Mouse (Mus musculus) brain, embryonic 14.5 days (tissue): Measurements from ENCODE around the gene Rpl3l. TPM values are rescaled to one million over a fixed set of nuclear protein-coding genes. Genes with fewer than 3 reads are reported as not detected.

Experiments
- DNase-seq: peaks from one replicate; pipeline ENCODE4 v3.0.0-alpha.2; 2011; ENCODE audit warnings: low read depth
- CTCF ChIP-seq: fragments of 200-500 bp; IDR thresholded peaks from 2 replicates; pipeline ENCODE4 v1.5.1; 2012; ENCODE audit warnings: inconsistent platforms, mild to moderate bottlenecking, moderate library complexity, borderline replicate concordance; ENCODE audit not compliant: insufficient read depth, insufficient read length; ENCODE audit errors: extremely low read depth
- POLR2A ChIP-seq: fragments of 200-500 bp; IDR thresholded peaks from 2 replicates; pipeline ENCODE4 v1.6.1; 2012; ENCODE audit warnings: mild to moderate bottlenecking, inconsistent platforms, borderline replicate concordance; ENCODE audit not compliant: poor library complexity, insufficient read depth, insufficient read length, severe bottlenecking; ENCODE audit errors: extremely low read depth
- polyA plus RNA-seq: library from polyadenylated mRNA; depleted of rRNA; stranded (reverse); fragments of >200 nt; gene quantifications from 2 replicates; pipeline ENCODE4 v1.2.3, GENCODE M21; 2012

The Rpl3l gene
- polyA plus RNA-seq, 1 experiment = 0.08 TPM

GRCm38 (mm10) chr17:24736330-24737051, 8.9 kb downstream of the Rpl3l start, which contains the start of gene Msrb1:
Gene Msrb1, plus strand, starts transcription at chr17:24736642.
- DNase-seq = peak; percentile 98
- no peak for TF ChIP-seq CTCF
- TF ChIP-seq POLR2A = peak; percentile 25; the same call in 1 of the 2 replicates

GRCm38 (mm10) chr17:24737135-24737810, 9.7 kb downstream of the Rpl3l start:
- no peak for TF ChIP-seq CTCF
- no peak for TF ChIP-seq POLR2A
- DNase-seq = no peak

DNA sequence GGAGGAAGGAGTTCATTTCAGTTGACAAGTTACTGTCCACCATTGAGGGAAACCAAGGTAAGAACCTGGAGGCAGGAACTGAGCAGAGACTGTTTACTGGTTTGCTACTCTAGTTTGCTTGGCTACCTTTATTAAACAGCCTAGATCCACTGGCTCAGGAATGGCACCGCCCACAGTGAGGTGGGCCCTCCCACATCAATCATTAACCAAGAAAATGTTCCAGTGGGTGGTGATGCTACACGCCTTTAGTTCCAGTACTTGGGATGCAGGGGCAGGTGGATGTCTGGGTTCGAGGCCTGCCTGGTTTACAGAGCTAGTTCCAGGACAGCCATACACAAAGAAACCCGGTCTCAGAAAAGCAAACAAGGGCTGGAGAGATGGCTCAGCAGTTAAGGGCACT, 10.6 kb downstream of the Rpl3l start:
- DNase-seq = no peak
- TF ChIP-seq CTCF (no peak), POLR2A (no peak)

GRCm38 (mm10) chr17:24739926-24740325, 12.3 kb downstream of the Rpl3l start:
- TF ChIP-seq CTCF = no peak
- no peak for TF ChIP-seq POLR2A
- DNase-seq = no peak

DNA sequence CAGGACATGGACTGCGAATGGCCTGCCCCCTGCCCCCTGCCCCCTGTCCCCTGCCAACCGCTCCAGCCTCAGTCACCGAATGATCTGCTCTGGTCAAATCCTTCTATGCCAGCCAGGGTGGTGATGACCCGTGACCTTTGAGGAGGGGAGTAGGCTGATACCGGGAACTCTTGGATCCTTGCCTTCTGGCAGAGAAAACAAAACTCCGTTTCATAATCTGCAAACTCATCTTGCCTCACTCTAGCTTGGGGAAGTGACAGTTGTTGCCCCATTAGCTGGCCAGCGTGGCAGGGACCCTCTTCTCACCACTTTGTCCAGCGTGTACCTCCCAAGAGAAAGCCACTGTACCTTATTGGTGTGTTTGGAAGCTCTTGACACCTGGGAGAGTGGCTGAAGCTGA, 14.7 kb downstream of the Rpl3l start:
- no peak for TF ChIP-seq CTCF
- TF ChIP-seq POLR2A = no peak
- no peak for DNase-seq

DNA sequence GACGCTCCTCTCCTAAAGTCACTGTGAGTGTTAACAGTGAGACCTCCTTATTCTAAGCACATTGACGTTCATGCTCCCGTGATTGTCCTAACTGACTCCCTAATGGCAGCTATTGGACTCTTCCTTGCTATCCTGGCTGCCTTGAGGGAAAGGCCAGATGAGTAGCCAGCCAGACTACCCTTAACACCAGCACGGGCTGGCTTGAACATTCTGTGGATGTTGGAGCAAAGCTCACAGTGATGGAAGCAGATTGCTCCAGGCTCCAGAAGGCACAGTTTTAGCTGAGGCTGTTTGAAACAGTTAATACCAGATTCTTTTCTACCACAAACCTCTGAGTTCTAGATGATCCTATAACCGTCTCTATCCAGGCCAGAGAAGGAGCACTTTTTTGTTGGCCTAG, 16.3 kb downstream of the Rpl3l start:
- no peak for DNase-seq
- no peak for TF ChIP-seq CTCF
- no peak for TF ChIP-seq POLR2A

GRCm38 (mm10) chr17:24744381-24744780, 16.8 kb downstream of the Rpl3l start:
- TF ChIP-seq CTCF (no peak), POLR2A (no peak)
- DNase-seq = no peak

DNA sequence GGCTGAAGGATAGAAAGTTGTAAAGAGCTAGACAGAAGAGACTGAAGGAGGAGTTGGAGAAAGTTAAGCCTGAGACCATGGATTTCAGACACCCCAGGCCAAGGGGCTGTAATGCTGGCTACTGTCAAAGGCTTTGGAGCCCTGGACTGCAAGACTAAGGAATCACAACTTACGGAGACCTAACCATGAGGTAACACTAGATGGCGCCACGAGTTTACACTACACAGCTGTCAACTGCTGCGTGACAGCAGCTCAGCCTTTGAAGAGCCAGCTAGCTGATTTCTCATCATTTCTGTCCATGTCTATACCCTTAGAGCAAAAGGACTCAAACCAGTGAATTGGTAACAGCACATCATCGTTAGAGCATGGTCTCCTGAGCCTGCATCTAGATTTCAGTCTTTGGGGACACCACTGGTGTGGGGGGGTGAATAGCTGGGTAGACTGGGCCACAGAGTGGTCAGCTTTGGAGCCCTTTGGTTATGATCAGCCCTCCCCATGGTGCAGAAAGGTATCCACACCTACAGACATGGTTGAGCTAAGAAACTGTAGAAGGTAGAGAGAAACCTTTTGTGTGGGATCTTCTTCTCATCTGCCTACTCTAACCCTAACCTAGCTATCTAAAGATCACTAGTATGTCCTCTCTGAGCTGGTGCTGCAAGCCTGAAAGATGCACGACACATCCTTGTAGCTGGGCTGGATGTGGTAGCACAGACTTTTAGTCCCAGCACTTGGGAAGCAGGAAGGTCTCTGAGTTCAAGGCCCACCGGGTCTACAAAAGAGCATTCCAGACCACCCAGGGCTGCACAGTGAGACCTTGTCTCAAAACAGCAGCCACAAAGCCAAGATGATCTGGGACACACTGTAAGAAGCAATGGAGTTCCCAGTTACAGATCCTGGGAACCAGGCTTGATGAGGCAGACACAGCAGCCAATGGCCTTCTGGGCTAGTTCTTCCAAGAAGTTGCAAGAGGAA, 18.2 kb downstream of the Rpl3l start:
- TF ChIP-seq CTCF = peak; percentile 87
- no peak for TF ChIP-seq POLR2A
- peak; percentile 95 for DNase-seq

GRCm38 (mm10) chr17:24746986-24747385, 19.4 kb downstream of the Rpl3l start:
- TF ChIP-seq CTCF = no peak
- no peak for TF ChIP-seq POLR2A
- no peak for DNase-seq

DNA sequence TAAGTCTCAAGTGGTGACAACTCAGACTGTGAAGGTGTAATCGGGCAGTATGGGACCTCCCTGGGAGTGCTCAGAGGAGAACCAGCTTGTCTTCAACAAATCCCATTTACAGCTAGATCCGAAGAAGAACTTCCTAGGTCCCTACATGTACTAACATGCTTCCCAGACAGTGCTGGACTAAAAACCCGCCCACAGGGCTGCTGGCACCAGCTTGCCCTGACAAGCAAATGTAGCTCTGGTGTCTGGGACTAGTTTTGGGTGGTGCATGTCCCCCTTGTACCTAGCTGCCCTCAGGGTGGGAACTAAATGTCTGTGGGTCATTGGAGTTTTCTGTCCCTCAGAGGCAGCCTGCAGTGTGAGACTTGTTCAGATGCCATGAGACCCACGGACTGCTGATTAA, 23.9 kb downstream of the Rpl3l start:
- DNase-seq = no peak
- no peak for TF ChIP-seq POLR2A
- no peak for TF ChIP-seq CTCF

DNA sequence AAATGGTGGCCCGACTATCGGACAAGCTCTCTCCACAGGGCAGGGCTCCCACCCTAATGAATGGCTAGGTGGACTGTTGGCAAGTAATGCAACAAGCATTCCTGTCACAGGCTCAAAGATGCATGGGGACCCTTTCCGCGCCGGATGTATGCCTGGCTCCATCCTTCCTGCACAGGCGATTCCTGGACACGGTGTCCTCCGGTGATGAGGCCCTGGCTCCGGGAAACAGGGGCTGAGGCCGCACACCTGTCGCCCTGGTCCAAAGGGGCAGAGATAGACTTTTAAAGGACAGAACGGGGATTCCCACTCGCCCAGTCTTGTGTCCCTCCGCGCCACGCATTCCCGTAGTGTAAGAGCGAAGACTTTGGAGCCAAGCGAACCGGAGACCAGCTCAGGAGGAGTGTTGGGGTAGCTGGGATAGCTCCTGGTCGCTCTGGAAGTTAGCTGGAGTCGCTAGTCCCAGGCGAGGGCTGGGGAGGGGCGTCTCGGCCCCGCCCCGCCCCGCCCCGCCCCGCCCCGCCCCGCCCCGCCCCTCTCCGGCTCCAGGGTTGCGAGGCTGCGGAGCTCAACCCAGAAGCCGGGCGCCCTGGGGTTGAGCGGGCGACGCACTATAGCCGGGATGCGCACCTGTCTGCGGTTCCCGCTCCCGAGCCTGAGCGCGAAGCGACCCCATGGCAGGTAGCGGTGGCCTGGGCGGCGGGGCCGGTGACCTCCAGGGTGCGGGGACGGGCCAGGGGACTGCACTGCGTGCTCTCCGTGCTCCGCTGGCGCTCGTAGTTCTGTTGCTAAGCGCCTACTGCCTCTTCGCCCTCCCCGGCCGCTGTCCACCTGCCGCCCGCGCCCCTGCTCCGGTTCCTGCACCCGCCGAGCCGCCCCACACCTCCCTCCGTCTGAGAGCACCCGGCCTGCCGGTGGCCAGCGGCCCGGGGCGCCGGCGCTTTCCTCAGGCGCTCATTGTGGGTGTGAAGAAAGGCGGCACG, 25.1 kb downstream of the Rpl3l start, which contains the start of gene Hs3st6:
Gene Hs3st6, plus strand, starts transcription at position 574 of the 980 bp plus-strand sequence.
- TF ChIP-seq CTCF = no peak
- DNase-seq = peak; percentile 9

GRCm38 (mm10) chr17:24757394-24757793, 29.8 kb downstream of the Rpl3l start:
- TF ChIP-seq CTCF (no peak), POLR2A (no peak)
- DNase-seq = no peak
